Comparison of ENCODE assay signal across 8 mouse cellular contexts in genomic region chr8:88447406-88447805, GRCm38 (mm10).
A peak's percentile ranks its signal among the peaks of the same experiment; 100 is the strongest.
DNase-seq lines count a peak whose midpoint lies in the region; TF ChIP-seq lines count a peak whose summit lies in the region.

No protein-coding gene starts in this region.

- no peak overlapping the region for H3K27ac ChIP-seq in kidney, adult 2 months (ENCODE audit: insufficient read depth, low read depth, low read length)

- no peaks in the 10 kb centered on the region for H3K4me1 ChIP-seq in kidney, adult 2 months (ENCODE audit: control insufficient read depth, insufficient read depth, low read length)

- H3K27me3 ChIP-seq in kidney, adult 2 months (replicated peaks; ENCODE audit: control insufficient read depth, insufficient read depth, low read length), result no peaks in the 10 kb centered on the region

- intact Hi-C loops in heart, postnatal 14 days (cut with DNase I), result no loop called here

- no peak for TF ChIP-seq CTCF in kidney, adult 2 months (conservative IDR thresholded peaks at IDR 0.05; ENCODE audit: insufficient read depth, insufficient read length, low read depth, low read length)

- no peak overlapping the region for H3K4me3 ChIP-seq in kidney, adult 2 months (ENCODE audit: insufficient read depth, low read depth, low read length)

- DNase-seq in kidney, postnatal 4 days, result peak; percentile 30 to 41
- no peak for DNase-seq in kidney, adult 2 months
- DNase-seq in adrenal gland, postnatal 25 days, result peak; percentile 45
- peak; percentile 38 to 60 for DNase-seq in cerebellum, postnatal 4 days (ENCODE audit: low spot score in 2 of 2)
- DNase-seq in lung, postnatal 4 days, result peak; percentile 43 to 68
- no peak for DNase-seq in urinary bladder, postnatal 14 days (ENCODE audit: low spot score)
- no peak for DNase-seq in embryo, embryonic 11 days
- DNase-seq in heart, postnatal 14 days, result no peak

- H3K36me3 ChIP-seq in kidney, adult 2 months (ENCODE audit: control insufficient read depth, insufficient read depth, low read length), result no peaks in the 10 kb centered on the region

- WGBS in kidney, adult 2 months, result 43% methylated on average over 6 of the region's 6 CpGs

- no peak for TF ChIP-seq POLR2A in kidney, adult 2 months (IDR thresholded peaks at IDR 0.05; ENCODE audit: low read depth, low read length)

Comparison
In these comparisons a context has a peak if more than half of its experiments do, and no peak if none do; other contexts are left out.
1. DNase-seq: peak in kidney, postnatal 4 days (2 of 2), adrenal gland, postnatal 25 days (single experiment), cerebellum, postnatal 4 days (2 of 2) and lung, postnatal 4 days (2 of 2); none in kidney, adult 2 months (single experiment), urinary bladder, postnatal 14 days (single experiment), embryo, embryonic 11 days (single experiment) and heart, postnatal 14 days (0 of 2).